18 mouse cellular contexts compared by ENCODE assay signal in genomic region chr8:10539665-10540064, GRCm38 (mm10).
"Had no signal": no experiment of that assay in that cellular context is flagged by ENCODE, and none has a peak within 500 bp of the region (broad histone marks: within the 10 kb centered on the region; RNA-seq: fewer than 3 reads in every experiment).

No protein-coding gene starts in this region.

- H3K4me2 ChIP-seq: lung, embryonic 14.5 days; midbrain, embryonic 12.5 days; neural tube, embryonic 13.5 days; neural tube, embryonic 15.5 days had no signal

- ATAC-seq: midbrain, embryonic 16.5 days had no signal

- DNase-seq: lung, embryonic 14.5 days; lung, postnatal 10 days; lung, postnatal 4 days; midbrain, embryonic 14.5 days; retina, postnatal 1 day; right cerebral cortex, adult 18-20 months; right cerebral cortex, postnatal 25 days; right cerebral cortex, postnatal 4 days; spleen, adult 18-20 months; thymus, adult 18-20 months; thymus, postnatal 14 days; thymus, postnatal 36 days had no signal

- H3K36me3 ChIP-seq: neural tube, embryonic 13.5 days; neural tube, embryonic 15.5 days had no signal

- H3K27ac ChIP-seq: midbrain, embryonic 10.5 days; midbrain, embryonic 12.5 days; neural tube, embryonic 13.5 days; neural tube, embryonic 15.5 days had no signal

- H3K9me3 ChIP-seq: neural tube, embryonic 13.5 days; neural tube, embryonic 15.5 days had no signal

- H3K4me1 ChIP-seq: neural tube, embryonic 13.5 days had no signal

- H3K27me3 ChIP-seq: midbrain, embryonic 12.5 days; neural tube, embryonic 13.5 days; neural tube, embryonic 15.5 days had no signal

- H3K9ac ChIP-seq: lung, embryonic 14.5 days; midbrain, embryonic 12.5 days; neural tube, embryonic 13.5 days; neural tube, embryonic 15.5 days had no signal

- H3K4me3 ChIP-seq: midbrain, embryonic 10.5 days; midbrain, embryonic 12.5 days; myocyte; neural tube, embryonic 13.5 days; neural tube, embryonic 15.5 days had no signal
